Mouse (Mus musculus) hindbrain, embryonic 16.5 days (tissue): ENCODE measurements around the gene Cbarp. TPM values are rescaled to one million over a fixed set of nuclear protein-coding genes. Genes with fewer than 3 reads are reported as not detected.
A peak's percentile ranks its signal among the peaks of the same experiment; 100 is the strongest.

Source experiments
- ATAC-seq: fragments of 200-750 bp; cut with Nextera tagmentation; 2 replicates; pipeline ENCODE4 v1.8.0; 2017; ENCODE audit warnings: moderate TSS enrichment, moderate library complexity
- H3K27ac ChIP-seq: fragments of 300-500 bp; sonication (generic); 2 replicates; pipeline ENCODE4 v1.5.1; 2014; ENCODE audit warnings: low read depth, mild to moderate bottlenecking, control low read depth, low read length, moderate library complexity
- H3K27me3 ChIP-seq: fragments of 300-500 bp; sonication (generic); replicated peaks from 2 replicates; pipeline ENCODE4 v1.6.1; 2014; ENCODE audit warnings: low read length; ENCODE audit not compliant: control insufficient read depth, insufficient read depth
- H3K36me3 ChIP-seq: fragments of 300-500 bp; sonication (generic); 2 replicates; pipeline ENCODE4 v1.6.1; 2014; ENCODE audit warnings: mild to moderate bottlenecking, low read length, moderate library complexity, mixed read lengths; ENCODE audit not compliant: control insufficient read depth, insufficient read depth
- H3K4me1 ChIP-seq: fragments of 300-500 bp; sonication (generic); 2 replicates; pipeline ENCODE4 v1.6.1; 2014; ENCODE audit warnings: low read depth, low read length; ENCODE audit not compliant: control insufficient read depth, insufficient read depth
- H3K4me2 ChIP-seq: fragments of 300-500 bp; sonication (generic); 2 replicates; pipeline ENCODE4 v1.6.1; 2014; ENCODE audit warnings: mild to moderate bottlenecking, low read length, control low read depth, moderate library complexity
- H3K4me3 ChIP-seq: fragments of 300-500 bp; sonication (generic); 2 replicates; pipeline ENCODE4 v1.5.1; 2014; ENCODE audit warnings: mild to moderate bottlenecking, low read length, control low read depth, moderate library complexity
- H3K9ac ChIP-seq: fragments of 300-500 bp; sonication (generic); 2 replicates; pipeline ENCODE4 v1.6.1; 2014; ENCODE audit warnings: low read depth, mild to moderate bottlenecking, control low read depth, low read length, moderate library complexity
- H3K9me3 ChIP-seq: fragments of 300-500 bp; sonication (generic); 2 replicates; pipeline ENCODE4 v1.6.1; 2014; ENCODE audit warnings: mild to moderate bottlenecking, low read length, moderate library complexity; ENCODE audit not compliant: control insufficient read depth
- WGBS: fragments of 180-500 bp; shearing (Covaris S2); extraction: QIAGEN DNeasy Blood & Tissue Kit; methylation state at CpG from one replicate; pipeline ENCODE4 v1.1.7; 2014; 5-methylcytosine and 5-hydroxymethylcytosine counted together
- polyA plus RNA-seq: library from polyadenylated mRNA; unstranded; fragments of >200 nt; fragmentation: Nextera tagmentation; extraction: Ambion mirVana; gene quantifications from 2 replicates; pipeline ENCODE4 v1.2.1, GENCODE M21; 2015

Cbarp gene
- polyA plus RNA-seq, 1 experiment from 2014 or later: 130 TPM

GRCm38 (mm10) chr10:80141243-80141642 is 608 bp upstream of the Cbarp start:
- peak; percentile 68 for ATAC-seq
- peak overlapping the region; percentile 61 for H3K4me2 ChIP-seq
- WGBS: under 1% methylated on average over 29 of the region's 29 CpGs
- H3K4me3 ChIP-seq: peak overlapping the region; percentile 32
- H3K36me3 ChIP-seq: peaks cover 15% of the 10 kb centered on the region; the same call in 1 of the 2 replicates
- H3K27ac ChIP-seq: peak overlapping the region; percentile 85
- H3K9ac ChIP-seq: peak overlapping the region; percentile 56
- H3K27me3 ChIP-seq: no peaks in the 10 kb centered on the region
- peaks cover 41% of the 10 kb centered on the region for H3K4me1 ChIP-seq
- H3K9me3 ChIP-seq: no peaks in the 10 kb centered on the region

- Histone ChIP-seq H3K27me3 (no peaks in the 10 kb centered on the region), H3K4me2 (no peak overlapping the region; the same call in 1 of the 2 replicates), H3K4me3 (no peak overlapping the region), H3K9ac (no peak overlapping the region), H3K27ac (no peak overlapping the region), H3K9me3 (no peaks in the 10 kb centered on the region), H3K4me1 (peaks cover 37% of the 10 kb centered on the region), H3K36me3 (peaks cover 19% of the 10 kb centered on the region; the same call in 1 of the 2 replicates)
- 76% methylated on average over 11 of the region's 11 CpGs for WGBS
- ATAC-seq: no peak
These were observed 515 bp downstream of the Cbarp start for GRCm38 (mm10) chr10:80139975-80140665.

GRCm38 (mm10) chr10:80139439-80139775 is 1.2 kb downstream of the Cbarp start:
- peak overlapping the region; percentile 92 for H3K27ac ChIP-seq
- WGBS: 0% methylated on average over 8 of the region's 10 CpGs
- H3K36me3 ChIP-seq: peaks cover 18% of the 10 kb centered on the region; the same call in 1 of the 2 replicates
- H3K4me1 ChIP-seq: peaks cover 37% of the 10 kb centered on the region
- peak overlapping the region; percentile 88 for H3K9ac ChIP-seq
- H3K4me2 ChIP-seq: peak overlapping the region; percentile 75
- H3K9me3 ChIP-seq: no peaks in the 10 kb centered on the region
- no peaks in the 10 kb centered on the region for H3K27me3 ChIP-seq
- peak overlapping the region; percentile 77 for H3K4me3 ChIP-seq
- ATAC-seq: no peak

GRCm38 (mm10) chr10:80138553-80139438 is 1.8 kb downstream of the Cbarp start, which contains the start of gene Atp5d:
Gene Atp5d, plus strand, starts transcription at chr10:80138632.
- Histone ChIP-seq H3K36me3 (peaks cover 17% of the 10 kb centered on the region; the same call in 1 of the 2 replicates), H3K4me1 (peaks cover 37% of the 10 kb centered on the region), H3K27me3 (no peaks in the 10 kb centered on the region), H3K4me2 (peak within 1 kb of the TSS; percentile 75), H3K4me3 (peak within 1 kb of the TSS; percentile 77), H3K27ac (peak within 1 kb of the TSS; percentile 92), H3K9ac (peak within 1 kb of the TSS; percentile 88), H3K9me3 (no peaks in the 10 kb centered on the region)
- ATAC-seq: peak; percentile 7
- WGBS: under 1% methylated on average over 46 of the region's 94 CpGs

- H3K27me3 ChIP-seq: no peaks in the 10 kb centered on the region
- peaks cover 31% of the 10 kb centered on the region for H3K4me1 ChIP-seq
- H3K36me3 ChIP-seq: peaks cover 20% of the 10 kb centered on the region; the same call in 1 of the 2 replicates
- H3K4me3 ChIP-seq: peak overlapping the region; percentile 77
- H3K9me3 ChIP-seq: no peaks in the 10 kb centered on the region
- H3K27ac ChIP-seq: peak overlapping the region; percentile 92
- ATAC-seq: no peak
- peak overlapping the region; percentile 75 for H3K4me2 ChIP-seq
- WGBS: 1% methylated on average over 32 of the region's 33 CpGs
- H3K9ac ChIP-seq: peak overlapping the region; percentile 88
These were observed 2.7 kb downstream of the Cbarp start for GRCm38 (mm10) chr10:80137626-80138552.

- ATAC-seq: no peak
These were observed 3.5 kb downstream of the Cbarp start for GRCm38 (mm10) chr10:80136952-80137625.

GRCm38 (mm10) chr10:80136179-80136951 is 4.3 kb downstream of the Cbarp start:
- peaks cover 36% of the 10 kb centered on the region for H3K4me1 ChIP-seq
- peak overlapping the region; percentile 75 for H3K4me2 ChIP-seq
- no peaks in the 10 kb centered on the region for H3K27me3 ChIP-seq
- ATAC-seq: no peak
- H3K27ac ChIP-seq: peak overlapping the region; percentile 92
- peaks cover 31% of the 10 kb centered on the region; the same call in 1 of the 2 replicates for H3K36me3 ChIP-seq
- peak overlapping the region; percentile 88 for H3K9ac ChIP-seq
- no peaks in the 10 kb centered on the region for H3K9me3 ChIP-seq
- WGBS: 23% methylated on average over 42 of the region's 49 CpGs
- peak overlapping the region; percentile 77 for H3K4me3 ChIP-seq

More at GRCm38 (mm10) chr10:80136952-80137625, 3.5 kb downstream of the Cbarp start:
- Histone ChIP-seq H3K9me3 (no peaks in the 10 kb centered on the region), H3K36me3 (peaks cover 27% of the 10 kb centered on the region; the same call in 1 of the 2 replicates), H3K9ac (peak overlapping the region; percentile 88), H3K27me3 (no peaks in the 10 kb centered on the region), H3K4me3 (peak overlapping the region; percentile 77), H3K27ac (peak overlapping the region; percentile 92), H3K4me2 (peak overlapping the region; percentile 75), H3K4me1 (peaks cover 30% of the 10 kb centered on the region)
- WGBS: 2% methylated on average over 24 of the region's 29 CpGs
